Mouse (Mus musculus) 3134 (cell line): ENCODE data around the gene Zfp524.
"Not testable (repeated sequence)": the region's sequence is repeated elsewhere in the genome, so short reads cannot be mapped to it uniquely, and the experiment has no call there.

Source experiments
- DNase-seq: peaks from one replicate; pipeline ENCODE4 v3.0.0-alpha.2; 2011; ENCODE audit warnings: low spot score; ENCODE audit not compliant: insufficient read length; ENCODE audit errors: extremely low read depth

Zfp524 gene

GRCm38 (mm10) chr7:5014251-5015117, at the start of gene Zfp524, which contains the start of gene Fiz1:
Gene Zfp524, plus strand, starts transcription at chr7:5014415.
Gene Fiz1, minus strand, starts transcription at chr7:5014697.
- DNase-seq, result peak; percentile 96

- DNase-seq, result no peak
These were observed 49.2 kb upstream of the Zfp524 start for GRCm38 (mm10) chr7:4964988-4965387.

- DNase-seq, result no peak
These were observed 43.1 kb upstream of the Zfp524 start, which contains the start of gene Sbk3 for GRCm38 (mm10) chr7:4971068-4971467. Gene Sbk3, minus strand, starts transcription at chr7:4971168.

- DNase-seq, result no peak
These were observed 42.5 kb upstream of the Zfp524 start for GRCm38 (mm10) chr7:4971710-4972109.

- DNase-seq, result peak; percentile 90
These were observed 41.7 kb upstream of the Zfp524 start for GRCm38 (mm10) chr7:4972321-4973047.

- DNase-seq, result no peak
These were observed 38.8 kb upstream of the Zfp524 start for GRCm38 (mm10) chr7:4975455-4975854.

- DNase-seq, result no peak
These were observed 37.4 kb upstream of the Zfp524 start for GRCm38 (mm10) chr7:4976832-4977231.

GRCm38 (mm10) chr7:4988250-4988649, 26.0 kb upstream of the Zfp524 start:
- no peak for DNase-seq

- DNase-seq, result no peak
These were observed 20.7 kb upstream of the Zfp524 start for GRCm38 (mm10) chr7:4993347-4993998.

GRCm38 (mm10) chr7:4993999-4994788, 20.0 kb upstream of the Zfp524 start:
- no peak for DNase-seq

- no peak for DNase-seq
These were observed 18.8 kb upstream of the Zfp524 start for GRCm38 (mm10) chr7:4995268-4996002.

GRCm38 (mm10) chr7:4996003-4996895, 18.0 kb upstream of the Zfp524 start, which contains the start of gene Zfp579:
Gene Zfp579, minus strand, starts transcription at chr7:4996158.
- peak; percentile 83 for DNase-seq

GRCm38 (mm10) chr7:4996934-4997333, 17.3 kb upstream of the Zfp524 start:
- DNase-seq, result peak; percentile 65

- DNase-seq, result no peak
These were observed 14.3 kb upstream of the Zfp524 start for GRCm38 (mm10) chr7:4999876-5000275.

GRCm38 (mm10) chr7:5002876-5003275, 11.3 kb upstream of the Zfp524 start:
- not testable (repeated sequence) for DNase-seq

GRCm38 (mm10) chr7:5008229-5008628, 6.0 kb upstream of the Zfp524 start:
- DNase-seq, result no peak

GRCm38 (mm10) chr7:5012681-5013513, 1.3 kb upstream of the Zfp524 start:
- no peak for DNase-seq
